In the genomic region with DNA sequence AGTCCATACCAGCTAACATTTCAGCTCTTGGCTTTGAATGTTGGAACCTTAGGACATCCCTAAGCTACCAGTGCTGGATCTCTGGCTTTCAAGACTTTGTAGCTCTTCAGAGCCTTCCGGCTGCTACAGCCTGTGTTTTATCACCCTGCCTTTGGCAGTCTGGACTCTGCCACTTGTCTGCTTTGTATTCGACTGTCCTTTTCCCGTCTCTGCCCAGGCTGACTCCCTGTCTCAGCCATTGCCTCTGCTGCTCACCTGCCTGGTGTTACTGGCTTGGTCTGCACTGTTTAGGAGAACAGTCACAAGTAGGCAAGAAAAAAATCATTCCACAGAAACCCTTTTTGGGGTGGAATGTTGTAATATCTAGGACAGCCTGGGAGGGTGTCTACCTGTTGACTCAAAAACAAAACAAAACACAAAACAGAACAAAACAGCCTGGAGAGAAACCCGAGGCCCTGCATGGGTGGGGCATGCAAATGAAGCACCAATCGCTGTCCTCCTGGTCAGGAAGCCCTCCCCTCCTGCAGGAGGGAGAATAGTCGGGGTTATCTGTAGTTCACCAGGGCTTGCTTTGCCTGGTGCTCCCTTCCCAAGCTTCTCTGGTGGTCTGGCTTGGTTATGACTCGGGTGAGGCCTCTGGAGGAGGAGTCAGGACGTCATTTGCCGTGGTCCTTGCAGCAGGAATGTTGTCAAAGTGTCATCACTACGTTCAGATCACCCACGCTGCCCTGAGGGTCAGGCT, we compare ENCODE assay signal across 8 mouse cellular contexts. TPM values are rescaled to one million over a fixed set of nuclear protein-coding genes. Genes with fewer than 3 reads are reported as not detected.
DNase-seq lines count a peak whose midpoint lies in the region; ATAC-seq and TF ChIP-seq lines count a peak whose summit lies in the region.

No protein-coding gene starts in this region.

- peak overlapping the region; percentile 59 for H3K4me2 ChIP-seq in myocyte (ENCODE audit: low read depth)
- no peak overlapping the region for H3K4me2 ChIP-seq in forebrain, embryonic 14.5 days (ENCODE audit: low read length)

- H3K4me3 ChIP-seq in myocyte = no peak overlapping the region
- H3K4me3 ChIP-seq in left cerebral cortex, adult 2 months = no peak overlapping the region
- no peak overlapping the region for H3K4me3 ChIP-seq in forebrain, embryonic 14.5 days (ENCODE audit: low read depth, low read length)

- H3K9me3 ChIP-seq in forebrain, embryonic 14.5 days (replicated peaks; ENCODE audit: control insufficient read depth, low read length) = no peaks in the 10 kb centered on the region

- WGBS in forebrain, embryonic 14.5 days = 20% methylated on average over 11 of the region's 11 CpGs

- H3K9ac ChIP-seq in forebrain, embryonic 14.5 days (ENCODE audit: low read length) = no peak overlapping the region

- intact Hi-C loops in heart, postnatal 36 days (cut with DNase I) = no loop called here
- intact Hi-C loops in left cerebral cortex, adult 2 months (cut with DNase I) = no loop called here

- DNase-seq in adrenal gland, adult (ENCODE audit: inconsistent age in 2 of 2, low spot score in 1 of 2) = peak; percentile 67 to 82
- peak; percentile 75 for DNase-seq in embryo, embryonic 9.5 days (ENCODE audit: extremely low spot score)
- peak; percentile 44 to 45 for DNase-seq in heart, postnatal 36 days
- DNase-seq in kidney, postnatal 4 days = peak; percentile 62 to 73
- DNase-seq in layer of hippocampus, postnatal 10 days (ENCODE audit: low spot score in 2 of 2) = no peak
- no peak for DNase-seq in left cerebral cortex, adult 2 months (ENCODE audit: extremely low spot score in 1 of 2, low spot score in 2 of 2)
- DNase-seq in forebrain, embryonic 14.5 days (ENCODE audit: low spot score) = no peak

- no peak for TF ChIP-seq POLR2A in myocyte (IDR thresholded peaks at IDR 0.05; ENCODE audit: insufficient read length, low read depth)

- H3K27me3 ChIP-seq in myocyte (ENCODE audit: control insufficient read depth, insufficient read depth, insufficient read length) = no peaks in the 10 kb centered on the region
- no peaks in the 10 kb centered on the region for H3K27me3 ChIP-seq in forebrain, embryonic 14.5 days (replicated peaks; ENCODE audit: control insufficient read depth, insufficient read depth, low read length)

- H3K27ac ChIP-seq in left cerebral cortex, adult 2 months = no peak overlapping the region
- H3K27ac ChIP-seq in forebrain, embryonic 14.5 days (ENCODE audit: low read depth, low read length) = no peak overlapping the region

- no peak overlapping the region for H3ac ChIP-seq in myocyte (ENCODE audit: control insufficient read depth, insufficient read length)

- no peak for TF ChIP-seq CTCF in left cerebral cortex, adult 2 months (IDR thresholded peaks at IDR 0.05)

- no peaks in the 10 kb centered on the region for H3K79me2 ChIP-seq in myocyte (ENCODE audit: control insufficient read depth, insufficient read depth)

- H3K36me3 ChIP-seq in myocyte (ENCODE audit: control insufficient read depth, insufficient read depth) = no peaks in the 10 kb centered on the region
- H3K36me3 ChIP-seq in forebrain, embryonic 14.5 days (ENCODE audit: control insufficient read depth, insufficient read depth, low read length) = no peaks in the 10 kb centered on the region

- ATAC-seq in forebrain, embryonic 14.5 days = no peak

- H3K4me1 ChIP-seq in forebrain, embryonic 14.5 days (ENCODE audit: control insufficient read depth, insufficient read depth, low read length) = 0 out of 2 replicates have a peak, but pooled peaks cover 2% of the 10 kb centered on the region

TF ChIP-seq in myocyte, 11 proteins besides CTCF, POLR2A, EP300 and RAD21:
- TF ChIP-seq TCF3 (IDR thresholded peaks at IDR 0.05; ENCODE audit: insufficient read length, low read depth) = no peak

RNA-seq across cellular contexts. Expression of a gene that starts 19.0 kb away (rescaled TPM):
- 10 to 100 TPM; 49.7 to 51.1 TPM for total RNA-seq in heart, postnatal 36 days (2021)
- polyA plus RNA-seq in myocyte (2012; fragmentation: generic; extraction: Trizol) = 7.4 TPM
- 10 to 100 TPM; 13.7 to 15.2 TPM for total RNA-seq in layer of hippocampus, postnatal 10 days (2021)
- total RNA-seq in left cerebral cortex, adult 2 months (2021) = 1 to 10 TPM; 8.6 to 8.9 TPM
- polyA plus RNA-seq in forebrain, embryonic 14.5 days (2014; fragmentation: Nextera tagmentation; extraction: Ambion mirVana) = 12.5 and 13.5 TPM in 2 replicates

Comparison
In these comparisons a context has a peak if more than half of its experiments do, and no peak if none do; other contexts are left out.
1. DNase-seq: peak in adrenal gland, adult (2 of 2), embryo, embryonic 9.5 days (single experiment), heart, postnatal 36 days (2 of 2) and kidney, postnatal 4 days (2 of 2); none in layer of hippocampus, postnatal 10 days (0 of 2), left cerebral cortex, adult 2 months (0 of 2) and forebrain, embryonic 14.5 days (single experiment).